Mouse (Mus musculus) stomach, embryonic 14.5 days (tissue): ENCODE data around the gene Itga6. TPM values are rescaled to one million over a fixed set of nuclear protein-coding genes. Genes with fewer than 3 reads are reported as not detected.
"Not testable (repeated sequence)": the region's sequence is repeated elsewhere in the genome, so short reads cannot be mapped to it uniquely, and the experiment has no call there.

ENCODE experiments used
- ATAC-seq: fragments of 200-750 bp; cut with Nextera tagmentation; 2 replicates; pipeline ENCODE4 v1.8.0; 2017; ENCODE audit warnings: low read depth, moderate TSS enrichment; ENCODE audit not compliant: insufficient number of reproducible peaks, insufficient read depth, low FRiP score
- H3K27ac ChIP-seq: fragments of 300-500 bp; sonication (generic); 2 replicates; pipeline ENCODE4 v1.5.1; 2014; ENCODE audit warnings: mild to moderate bottlenecking, low read length, moderate library complexity, mixed read lengths
- H3K27me3 ChIP-seq: fragments of 300-500 bp; sonication (generic); 2 replicates; pipeline ENCODE4 v1.6.1; 2014; ENCODE audit warnings: low read length, control low read depth, mixed read lengths; ENCODE audit not compliant: control insufficient read depth, insufficient read depth
- H3K36me3 ChIP-seq: fragments of 300-500 bp; sonication (generic); 2 replicates; pipeline ENCODE4 v1.6.1; 2014; ENCODE audit warnings: mild to moderate bottlenecking, control low read depth, low read length, moderate library complexity, mixed read lengths; ENCODE audit not compliant: control insufficient read depth, insufficient read depth
- H3K4me1 ChIP-seq: fragments of 300-500 bp; sonication (generic); 2 replicates; pipeline ENCODE4 v1.6.1; 2014; ENCODE audit warnings: low read length, control low read depth, mixed read lengths; ENCODE audit not compliant: control insufficient read depth, insufficient read depth
- H3K4me2 ChIP-seq: fragments of 300-500 bp; sonication (generic); replicated peaks from 2 replicates; pipeline ENCODE4 v1.6.1; 2014; ENCODE audit warnings: low read depth, low read length, control low read depth
- H3K4me3 ChIP-seq: fragments of 300-500 bp; sonication (generic); 2 replicates; pipeline ENCODE4 v1.5.1; 2014; ENCODE audit warnings: low read depth, low read length, control low read depth
- H3K9ac ChIP-seq: fragments of 300-500 bp; sonication (generic); replicated peaks from 2 replicates; pipeline ENCODE4 v1.6.1; 2014; ENCODE audit warnings: low read depth, mild to moderate bottlenecking, control low read depth, low read length, moderate library complexity, mixed read lengths
- H3K9me3 ChIP-seq: fragments of 300-500 bp; sonication (generic); 2 replicates; pipeline ENCODE4 v1.6.1; 2016; ENCODE audit warnings: low read depth, low read length, control low read depth; ENCODE audit not compliant: control insufficient read depth
- WGBS: fragments of 180-500 bp; shearing (Covaris S2); extraction: QIAGEN DNeasy Blood & Tissue Kit; methylation state at CpG from one replicate; pipeline ENCODE4 v1.1.7; 2014; 5-methylcytosine and 5-hydroxymethylcytosine counted together
- polyA plus RNA-seq: library from polyadenylated mRNA; unstranded; fragments of >200 nt; fragmentation: Nextera tagmentation; extraction: Ambion mirVana; gene quantifications from 2 replicates; pipeline ENCODE4 v1.2.1, GENCODE M21; 2014

The Itga6 gene
- polyA plus RNA-seq, 1 experiment from 2014 or later, result 65.5 TPM

DNA sequence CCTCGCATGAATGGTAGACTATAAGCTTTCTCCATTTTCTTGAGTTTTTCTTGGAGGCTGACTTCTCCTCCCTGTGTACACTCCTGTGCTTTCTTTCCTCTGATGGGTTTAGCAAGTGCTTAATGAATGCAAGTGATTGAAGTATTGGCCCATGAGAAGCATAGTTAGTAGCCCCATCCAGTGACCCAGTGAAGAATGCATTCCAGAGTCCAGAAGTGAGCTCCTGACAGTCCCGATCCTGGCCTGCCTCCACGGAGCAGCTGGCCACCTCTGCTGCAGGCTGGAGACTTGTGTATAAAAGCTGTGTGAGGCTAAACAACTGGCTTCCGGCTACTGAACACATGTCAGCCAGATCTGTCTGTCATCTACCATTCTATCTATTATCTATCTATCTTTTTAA is 91.8 kb downstream of the Itga6 start:
- 48% methylated on average over 4 of the region's 4 CpGs for WGBS
- Histone ChIP-seq H3K4me3 (no peak overlapping the region), H3K36me3 (no peaks in the 10 kb centered on the region; the same call in 1 of the 2 replicates), H3K4me2 (no peak overlapping the region), H3K27me3 (no peaks in the 10 kb centered on the region), H3K9ac (no peak overlapping the region), H3K9me3 (no peaks in the 10 kb centered on the region), H3K4me1 (peaks cover 3% of the 10 kb centered on the region; the same call in 1 of the 2 replicates), H3K27ac (no peak overlapping the region)
- no peak for ATAC-seq

DNA sequence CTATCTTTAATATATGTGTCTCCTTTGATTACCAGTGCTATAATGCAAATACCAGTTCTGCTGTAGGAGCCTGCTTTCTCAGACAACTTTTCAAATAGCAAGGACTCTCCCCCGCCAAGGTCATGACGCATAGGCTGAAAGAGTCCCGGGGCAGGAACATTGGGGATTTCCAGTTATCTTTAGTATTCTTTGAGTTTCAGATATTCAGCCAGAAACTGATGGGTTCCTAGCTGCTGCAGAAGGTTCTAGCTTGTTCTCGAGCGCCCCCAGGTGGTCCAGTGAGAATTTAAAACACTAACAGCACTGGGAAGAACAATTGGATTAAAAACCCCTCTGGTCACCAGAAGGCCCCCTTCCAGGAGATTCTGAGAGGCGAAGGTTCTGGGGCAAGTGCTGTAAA is 92.4 kb downstream of the Itga6 start:
- H3K4me2 ChIP-seq, result no peak overlapping the region
- H3K9me3 ChIP-seq, result no peaks in the 10 kb centered on the region
- H3K4me3 ChIP-seq, result no peak overlapping the region
- H3K27ac ChIP-seq, result no peak overlapping the region
- 42% methylated on average over 6 of the region's 6 CpGs for WGBS
- H3K4me1 ChIP-seq, result peaks cover 3% of the 10 kb centered on the region; the same call in 1 of the 2 replicates
- H3K27me3 ChIP-seq, result no peaks in the 10 kb centered on the region
- no peak overlapping the region for H3K9ac ChIP-seq
- no peak for ATAC-seq
- H3K36me3 ChIP-seq, result no peaks in the 10 kb centered on the region; the same call in 1 of the 2 replicates

DNA sequence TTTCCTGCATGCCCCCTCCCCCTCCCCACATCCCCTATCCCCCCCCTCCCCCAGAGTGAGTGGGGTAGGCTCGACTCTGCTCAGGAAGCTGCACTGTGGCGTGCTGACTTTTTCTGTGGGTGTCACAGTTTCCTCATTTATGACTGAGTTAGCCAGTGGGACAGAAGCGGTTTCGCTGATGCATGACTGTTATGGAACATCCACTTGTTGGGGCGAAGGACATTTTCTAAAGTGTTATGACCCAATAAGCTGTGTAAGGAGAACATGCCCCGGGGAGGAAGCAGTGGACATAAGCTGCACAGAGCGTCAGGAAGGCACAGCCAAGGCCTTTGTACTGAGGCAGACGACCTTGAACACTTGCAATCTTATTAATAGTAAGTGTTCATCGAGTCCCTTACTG is 97.9 kb downstream of the Itga6 start:
- Histone ChIP-seq H3K9ac (no peak overlapping the region), H3K4me2 (no peak overlapping the region), H3K27me3 (no peaks in the 10 kb centered on the region), H3K4me1 (no peaks in the 10 kb centered on the region), H3K27ac (no peak overlapping the region), H3K36me3 (peaks cover 5% of the 10 kb centered on the region; the same call in 1 of the 2 replicates), H3K9me3 (no peaks in the 10 kb centered on the region), H3K4me3 (no peak overlapping the region)
- no peak; the same call in 1 of the 2 replicates for ATAC-seq
- WGBS, result 85% methylated on average over 9 of the region's 9 CpGs

DNA sequence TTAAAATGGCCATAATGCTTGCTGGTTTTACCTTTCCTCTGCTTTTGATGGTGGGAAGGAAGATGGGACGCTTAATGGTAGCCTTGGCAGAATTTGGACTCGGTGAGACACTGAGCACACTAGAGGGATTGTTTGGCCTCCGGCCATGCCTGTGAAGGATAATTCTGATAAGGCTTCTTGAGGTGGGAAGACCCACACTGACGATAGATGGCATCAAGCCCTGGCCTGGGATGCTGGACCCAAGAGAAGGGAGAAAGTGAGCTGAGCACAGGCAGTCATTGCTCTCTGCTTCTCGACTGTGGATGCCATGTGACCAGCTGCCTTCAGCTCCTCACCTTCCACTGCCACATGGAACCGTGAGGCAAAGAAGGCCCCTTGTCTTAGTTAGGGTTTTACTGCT is 99.5 kb downstream of the Itga6 start:
- no peak overlapping the region for H3K27ac ChIP-seq
- 86% methylated on average over 6 of the region's 6 CpGs for WGBS
- no peak overlapping the region for H3K4me3 ChIP-seq
- H3K4me2 ChIP-seq, result no peak overlapping the region
- ATAC-seq, result no peak
- H3K9ac ChIP-seq, result no peak overlapping the region
- no peaks in the 10 kb centered on the region for H3K9me3 ChIP-seq
- H3K4me1 ChIP-seq, result no peaks in the 10 kb centered on the region
- no peaks in the 10 kb centered on the region for H3K27me3 ChIP-seq
- peaks cover 5% of the 10 kb centered on the region; the same call in 1 of the 2 replicates for H3K36me3 ChIP-seq

- not testable (repeated sequence) for H3K36me3 ChIP-seq, H3K27ac ChIP-seq, H3K27me3 ChIP-seq, H3K4me1 ChIP-seq, H3K9me3 ChIP-seq, H3K4me3 ChIP-seq, H3K9ac ChIP-seq, H3K4me2 ChIP-seq
- WGBS, result 3% methylated on average over 6 of the region's 8 CpGs
- 0 out of 2 replicates have a peak, but pooled peaks have one; percentile 33 for ATAC-seq
These were observed 106.7 kb downstream of the Itga6 start for GRCm38 (mm10) chr2:71852161-71852560.

DNA sequence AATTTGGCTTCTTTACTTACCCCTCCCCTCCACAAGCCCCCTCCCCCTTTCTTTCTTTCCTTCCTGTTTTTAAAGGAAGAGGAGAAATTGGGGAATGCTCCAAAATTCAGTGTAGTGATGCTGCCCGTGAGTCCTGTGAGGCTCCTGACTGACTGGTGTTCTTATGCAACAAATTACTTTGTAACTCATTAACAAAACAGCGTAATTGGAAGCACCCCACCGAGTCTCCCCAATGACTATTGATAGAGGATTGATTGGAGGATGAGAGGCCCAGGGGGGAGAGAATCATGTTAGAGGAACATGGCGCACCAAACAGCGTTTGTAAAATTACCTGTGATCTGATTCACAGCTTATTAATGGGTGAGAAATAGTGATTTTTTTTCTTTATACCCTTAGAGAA is 109.7 kb downstream of the Itga6 start:
- Histone ChIP-seq H3K4me2 (no peak overlapping the region), H3K27ac (no peak overlapping the region), H3K4me1 (no peaks in the 10 kb centered on the region), H3K9me3 (no peaks in the 10 kb centered on the region), H3K4me3 (no peak overlapping the region), H3K9ac (no peak overlapping the region), H3K36me3 (peaks cover 5% of the 10 kb centered on the region; the same call in 1 of the 2 replicates), H3K27me3 (no peaks in the 10 kb centered on the region)
- no peak for ATAC-seq
- 86% methylated on average over 5 of the region's 5 CpGs for WGBS

DNA sequence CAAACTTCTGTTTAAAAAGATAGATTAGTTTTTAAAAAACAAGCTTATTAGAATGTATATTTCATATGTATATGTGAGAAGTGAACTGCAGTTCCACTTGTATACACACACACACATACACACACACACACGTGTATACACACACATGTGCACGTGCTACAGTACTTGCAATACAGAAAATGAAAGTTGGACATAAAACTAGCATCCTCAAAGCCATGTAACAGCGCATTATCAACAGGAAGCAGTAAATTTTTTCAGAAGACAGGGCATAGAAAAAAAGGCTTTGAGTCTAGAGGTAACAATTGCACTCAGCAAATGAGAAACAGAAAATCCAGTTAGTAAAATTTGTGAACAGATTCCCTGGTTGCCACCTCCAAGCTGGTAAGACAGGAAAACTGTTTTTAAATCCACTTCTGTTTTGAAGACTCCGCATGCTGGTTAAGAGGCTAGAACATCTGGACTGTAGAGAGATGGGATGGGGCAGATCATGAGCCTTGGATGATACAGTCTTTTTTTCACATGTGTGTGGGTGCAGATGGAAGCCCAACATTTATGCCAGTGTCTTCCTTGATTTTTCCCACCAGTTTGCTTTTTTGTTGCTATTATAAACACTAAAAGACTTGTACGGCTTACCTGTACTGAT is 118.2 kb downstream of the Itga6 start:
- no peak overlapping the region for H3K9ac ChIP-seq
- WGBS, result 85% methylated on average over 5 of the region's 5 CpGs
- no peaks in the 10 kb centered on the region for H3K36me3 ChIP-seq
- no peak overlapping the region for H3K4me2 ChIP-seq
- H3K9me3 ChIP-seq, result no peaks in the 10 kb centered on the region
- no peak overlapping the region for H3K4me3 ChIP-seq
- no peak overlapping the region for H3K27ac ChIP-seq
- no peaks in the 10 kb centered on the region for H3K4me1 ChIP-seq
- ATAC-seq, result no peak
- H3K27me3 ChIP-seq, result no peaks in the 10 kb centered on the region

GRCm38 (mm10) chr2:71865022-71865421 is 119.6 kb downstream of the Itga6 start:
- Histone ChIP-seq H3K9ac (no peak overlapping the region), H3K27ac (no peak overlapping the region), H3K4me3 (no peak overlapping the region), H3K9me3 (no peaks in the 10 kb centered on the region), H3K27me3 (no peaks in the 10 kb centered on the region), H3K4me2 (no peak overlapping the region), H3K4me1 (no peaks in the 10 kb centered on the region), H3K36me3 (no peaks in the 10 kb centered on the region)
- ATAC-seq, result no peak
- 31% methylated on average over 3 of the region's 3 CpGs for WGBS

- H3K27me3 ChIP-seq, result no peaks in the 10 kb centered on the region
- H3K36me3 ChIP-seq, result no peaks in the 10 kb centered on the region
- WGBS, result 60% methylated on average over 3 of the region's 3 CpGs
- no peaks in the 10 kb centered on the region for H3K4me1 ChIP-seq
- no peaks in the 10 kb centered on the region for H3K9me3 ChIP-seq
- no peak overlapping the region for H3K27ac ChIP-seq
- H3K9ac ChIP-seq, result no peak overlapping the region
- no peak overlapping the region for H3K4me2 ChIP-seq
- ATAC-seq, result no peak
- no peak overlapping the region for H3K4me3 ChIP-seq
These were observed 120.5 kb downstream of the Itga6 start for GRCm38 (mm10) chr2:71865935-71866334.
